Mouse (Mus musculus) Patski (cell line): Measurements from ENCODE around the gene Rps12-ps3. TPM values are rescaled to one million over a fixed set of nuclear protein-coding genes. Genes with fewer than 3 reads are reported as not detected.
A peak's percentile ranks its signal among the peaks of the same experiment; 100 is the strongest.

Experiments used
- ATAC-seq: fragments of 100-300 bp; one replicate; pipeline ENCODE4 v1.8.0; 2021
- CTCF ChIA-PET: fragments of 350-600 bp; sonication (Branson Sonifier 250); formaldehyde crosslinking; loops from one replicate; lab custom pipeline; 2022; ENCODE audit warnings: inconsistent platforms; lab: Charles Lee
- POLR2A ChIA-PET: fragments of 350-600 bp; sonication (Branson Sonifier 250); formaldehyde crosslinking; loops from one replicate; lab custom pipeline; 2022; ENCODE audit warnings: antibody characterized with exemption, inconsistent platforms; lab: Charles Lee
- DNase-seq: peaks from one replicate; pipeline ENCODE4 v3.0.0-alpha.2; 2011; ENCODE audit warnings: low read depth, low spot score
- H3K27me3 ChIP-seq: fragments of 371-371 bp; one replicate; pipeline ENCODE4 v1.5.1; 2021
- CTCF ChIP-seq: fragments of 100-300 bp; IDR thresholded peaks from one replicate; pipeline ENCODE4 v1.5.1; 2021
- in situ Hi-C: fragments of 300-500 bp; cut with MboI; formaldehyde crosslinking; loops from 3 replicates; pipeline ENCODE4 v1.11.1; 2018; ENCODE audit warnings: low pct_unique_long_range_greater_than_20kb, mixed read lengths
- polyA plus RNA-seq: library from polyadenylated mRNA; unstranded; gene quantifications from one replicate; pipeline ENCODE4 v1.2.3, GENCODE M21; 2021

The Rps12-ps3 gene
- 1,107 TPM for polyA plus RNA-seq

DNA sequence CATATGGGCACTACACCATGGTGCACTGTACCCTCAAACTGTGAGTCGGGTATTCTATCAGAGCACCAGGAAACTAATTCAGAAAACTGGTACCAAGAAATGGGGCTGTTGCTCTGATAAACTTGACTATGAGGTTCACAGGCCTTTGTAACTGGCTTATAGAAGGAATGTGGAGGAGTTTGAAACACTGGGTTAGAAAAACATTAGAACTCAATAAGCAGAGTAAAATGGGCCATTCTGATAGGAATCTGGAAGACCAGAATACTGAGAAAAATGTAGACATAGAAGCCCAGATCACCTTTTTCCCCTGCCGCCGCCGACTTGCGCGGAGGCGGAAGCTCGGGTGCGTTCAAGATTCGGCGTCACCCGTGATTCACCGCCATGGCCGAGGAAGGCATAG is at the start of gene Rps12-ps3:
Rps12-ps3 (plus strand) TSS at position 301 of the 400 bp plus-strand sequence.
- CTCF ChIA-PET = no interaction called here
- in situ Hi-C loops = no loop called here

DNA sequence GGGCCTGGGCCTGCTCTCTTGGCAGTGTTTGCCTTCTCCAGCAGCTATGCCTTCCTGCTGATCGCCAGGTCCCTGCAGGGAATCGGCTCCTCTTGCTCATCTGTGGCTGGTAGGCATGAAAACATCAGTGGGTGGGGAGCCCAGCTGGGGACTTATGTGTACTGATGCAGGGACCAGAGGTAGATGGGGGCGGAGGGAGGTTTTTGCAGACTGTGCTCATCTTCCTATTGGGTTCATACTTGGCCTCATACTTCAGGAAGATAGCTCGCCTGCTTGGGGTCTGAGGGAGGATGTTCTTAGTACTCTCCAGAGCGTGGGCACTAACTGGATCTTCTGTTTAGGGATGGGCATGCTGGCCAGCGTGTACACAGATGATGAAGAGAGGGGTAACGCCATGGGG is 48.9 kb upstream of the Rps12-ps3 start:
- in situ Hi-C loops = no loop called here
- ATAC-seq = no peak
- ChIA-PET POLR2A (no interaction called here), CTCF (interaction anchor here (1.3 kb wide), 1 partner anchor 15 kb away, joined by 4 read pairs; no protein-coding TSS in a partner anchor)
- no peaks in the 10 kb centered on the region for H3K27me3 ChIP-seq
- no peak for TF ChIP-seq CTCF
- DNase-seq = no peak

More for the DNA sequence above, at the start of gene Rps12-ps3:
- POLR2A ChIA-PET = no interaction called here
- ATAC-seq (no peak), DNase-seq (no peak)
- no peaks in the 10 kb centered on the region for H3K27me3 ChIP-seq
- no peak for TF ChIP-seq CTCF

DNA sequence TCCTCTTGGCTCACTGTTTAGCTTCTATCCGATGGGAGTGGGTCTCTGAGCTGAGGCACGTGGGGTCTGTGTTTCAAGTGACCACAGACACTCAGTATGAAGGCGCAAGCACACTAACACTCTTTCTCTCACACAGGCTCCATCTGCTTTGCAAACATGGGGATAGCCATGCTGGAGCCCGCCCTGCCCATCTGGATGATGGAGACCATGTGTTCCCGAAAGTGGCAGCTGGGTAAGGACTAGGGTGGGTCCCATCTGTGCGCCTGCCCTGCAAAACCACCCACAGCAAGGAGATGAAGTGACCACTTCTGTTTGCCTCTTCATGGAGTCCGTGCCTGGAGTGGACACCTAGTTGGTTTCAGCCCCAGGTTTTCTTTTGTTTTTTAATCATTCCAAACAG is 45.7 kb upstream of the Rps12-ps3 start:
- POLR2A ChIA-PET = no interaction called here
- CTCF ChIA-PET = no interaction called here
- TF ChIP-seq CTCF = no peak
- no peaks in the 10 kb centered on the region for H3K27me3 ChIP-seq
- ATAC-seq = no peak
- no peak for DNase-seq
- in situ Hi-C loops = no loop called here

DNA sequence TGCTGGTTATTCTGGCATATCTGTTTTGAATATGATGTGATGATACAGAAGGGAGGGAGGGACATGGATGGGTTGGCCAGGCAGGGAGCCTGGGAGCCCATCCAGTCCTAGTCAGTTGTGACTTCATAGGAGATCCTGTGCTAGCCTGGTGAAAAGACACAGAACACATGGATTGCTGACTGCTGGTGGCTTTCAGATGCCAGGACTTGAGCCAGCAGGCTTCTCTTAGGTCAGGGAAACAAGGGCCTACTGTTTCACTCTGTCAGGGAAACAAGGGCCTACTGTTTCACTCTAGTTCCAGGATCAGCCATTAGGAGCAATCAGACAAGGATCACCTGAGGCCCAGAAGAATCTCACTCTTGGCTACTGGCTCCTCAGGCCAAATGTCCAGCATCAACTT is 41.2 kb upstream of the Rps12-ps3 start:
- POLR2A ChIA-PET = no interaction called here
- CTCF ChIA-PET = interaction anchor here (0.7 kb wide), 1 partner anchor 10 kb away, joined by 3 read pairs; no protein-coding TSS in a partner anchor
- no peak for DNase-seq
- in situ Hi-C loops = no loop called here
- no peaks in the 10 kb centered on the region for H3K27me3 ChIP-seq
- TF ChIP-seq CTCF = no peak
- no peak for ATAC-seq

DNA sequence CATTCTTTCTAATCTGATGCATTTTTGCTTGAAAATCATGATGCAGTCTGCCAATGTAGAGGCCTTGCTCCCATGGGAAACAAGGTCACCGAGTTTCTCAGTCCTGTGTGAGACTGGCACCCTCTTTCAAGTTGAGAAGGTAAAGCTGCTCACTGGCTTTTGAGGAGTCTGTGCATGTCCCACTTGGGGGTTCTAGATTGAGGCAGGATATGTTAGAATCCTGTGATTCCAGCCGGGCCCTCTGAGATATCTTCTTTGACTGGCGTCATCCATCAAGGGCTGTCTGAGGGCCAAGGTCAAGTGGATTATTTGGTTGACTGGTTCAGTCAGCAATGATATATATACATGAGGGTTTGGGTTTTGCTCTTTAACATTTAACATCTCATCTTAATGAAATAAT is 40.1 kb upstream of the Rps12-ps3 start:
- ATAC-seq = no peak
- ChIA-PET POLR2A (no interaction called here), CTCF (no interaction called here)
- no peaks in the 10 kb centered on the region for H3K27me3 ChIP-seq
- no peak for TF ChIP-seq CTCF
- no peak for DNase-seq
- in situ Hi-C loops = no loop called here

DNA sequence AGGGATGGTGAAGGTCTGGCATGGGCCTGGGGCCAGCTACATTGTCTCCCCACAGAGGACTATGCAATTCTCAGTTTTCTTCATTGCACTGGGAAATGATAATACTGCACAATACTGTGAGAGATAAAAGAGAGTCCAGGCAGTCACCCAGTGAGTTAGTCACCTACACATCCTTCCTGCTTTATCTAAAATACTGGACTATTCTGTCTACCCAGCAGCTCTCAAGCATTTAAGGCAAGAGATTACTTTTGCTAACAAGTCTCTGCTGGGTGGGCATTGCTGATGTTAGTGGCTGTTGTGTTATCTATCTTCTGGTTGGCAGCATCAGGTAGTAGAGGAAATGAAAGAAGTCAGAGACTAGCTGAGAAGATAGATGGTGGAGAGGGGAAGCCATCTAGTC is 33.0 kb upstream of the Rps12-ps3 start:
- CTCF ChIA-PET = interaction anchor here (4.4 kb wide), 1 partner anchor 49 kb away, joined by 15 read pairs; no protein-coding TSS in a partner anchor
- no peak for TF ChIP-seq CTCF
- POLR2A ChIA-PET = no interaction called here
- ATAC-seq (no peak), DNase-seq (no peak)
- in situ Hi-C loops = no loop called here
- H3K27me3 ChIP-seq = no peaks in the 10 kb centered on the region

DNA sequence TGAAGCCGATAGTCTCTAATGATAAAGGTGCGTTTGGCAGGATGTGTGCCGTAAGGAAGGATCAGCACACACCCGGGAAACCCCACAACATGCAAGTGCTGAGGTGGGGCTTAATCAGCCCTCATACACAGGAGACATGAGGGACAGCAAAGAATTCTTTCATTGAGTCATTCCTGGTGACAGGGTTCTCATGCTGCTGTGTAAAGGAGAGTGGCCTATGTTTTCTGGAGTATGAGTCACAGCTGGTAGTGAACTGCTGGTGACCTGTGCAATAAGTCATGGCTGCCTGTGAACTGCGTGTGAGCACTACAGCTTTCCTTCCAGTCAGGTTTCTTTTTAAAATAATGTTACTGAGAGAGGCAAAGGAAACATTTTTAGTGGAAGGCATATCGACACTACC is 32.3 kb upstream of the Rps12-ps3 start:
- CTCF ChIA-PET = interaction anchor here (0.8 to 4.4 kb wide), 3 partner anchors 10 to 50 kb away, joined by 3 to 15 read pairs (median 4); no protein-coding TSS in a partner anchor
- DNase-seq (peak; percentile 6), ATAC-seq (peak; percentile 66)
- in situ Hi-C loops = no loop called here
- H3K27me3 ChIP-seq = no peaks in the 10 kb centered on the region
- no peak for TF ChIP-seq CTCF
- POLR2A ChIA-PET = no interaction called here

DNA sequence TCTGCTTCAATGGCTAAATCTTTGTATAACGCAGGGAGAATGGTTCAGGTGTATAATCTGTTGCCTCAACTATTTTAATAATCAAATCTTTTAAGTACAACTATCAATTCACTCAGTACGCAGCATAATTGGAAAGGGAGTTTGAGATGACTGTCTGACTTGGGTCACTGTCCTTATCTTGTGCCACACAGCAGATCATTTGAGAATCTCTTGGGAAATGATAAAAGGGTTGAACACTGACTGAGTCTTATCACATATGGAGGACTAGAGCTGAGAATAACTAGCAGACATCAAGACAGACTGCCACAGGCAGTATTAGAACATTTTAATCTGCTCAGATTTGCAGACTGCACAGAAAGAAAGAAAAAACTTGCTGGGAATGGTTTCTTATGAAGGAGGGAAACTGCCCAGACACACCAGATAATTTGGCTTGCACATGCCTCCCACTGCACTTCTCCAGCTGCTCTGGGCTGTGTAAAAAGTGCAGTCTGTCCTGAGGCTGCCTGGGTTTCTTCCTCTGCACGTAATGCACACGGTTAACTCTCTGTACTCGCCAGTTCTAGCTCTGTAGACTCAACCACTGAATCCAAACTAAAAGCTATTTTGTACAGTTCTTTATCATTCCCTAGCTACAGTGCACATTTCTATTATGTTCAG is 29.8 kb upstream of the Rps12-ps3 start:
- no peak for TF ChIP-seq CTCF
- POLR2A ChIA-PET = no interaction called here
- DNase-seq (no peak), ATAC-seq (no peak)
- in situ Hi-C loops = no loop called here
- CTCF ChIA-PET = interaction anchor here (1.2 kb wide), 1 partner anchor 69 kb away, joined by 3 read pairs; no protein-coding TSS in a partner anchor
- no peaks in the 10 kb centered on the region for H3K27me3 ChIP-seq

DNA sequence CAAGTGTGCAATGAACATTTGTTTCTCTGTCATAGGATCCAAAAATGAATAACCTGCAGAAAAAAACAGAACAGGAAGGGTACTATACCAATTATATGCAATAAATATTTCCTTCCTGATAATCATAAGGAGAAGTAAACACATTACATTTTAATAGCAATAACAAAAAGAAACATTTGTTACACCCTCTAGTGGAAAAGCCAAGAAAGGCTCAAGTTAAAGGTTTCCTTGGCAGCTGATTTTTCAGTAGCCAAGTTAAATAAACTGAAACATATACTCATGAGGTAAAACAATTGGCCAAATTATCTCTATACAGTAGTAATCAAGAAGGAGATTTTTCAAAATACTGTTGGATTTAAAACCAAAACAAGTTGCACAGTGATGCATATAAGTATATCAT is 6.8 kb upstream of the Rps12-ps3 start:
- POLR2A ChIA-PET = no interaction called here
- in situ Hi-C loops = no loop called here
- CTCF ChIA-PET = interaction anchor here (1.0 to 1.7 kb wide), 5 partner anchors 10 to 78 kb away, joined by 3 to 5 read pairs (median 3); no protein-coding TSS in a partner anchor
- peak; percentile 21 for TF ChIP-seq CTCF
- no peaks in the 10 kb centered on the region for H3K27me3 ChIP-seq
- no peak for ATAC-seq
- no peak for DNase-seq

DNA sequence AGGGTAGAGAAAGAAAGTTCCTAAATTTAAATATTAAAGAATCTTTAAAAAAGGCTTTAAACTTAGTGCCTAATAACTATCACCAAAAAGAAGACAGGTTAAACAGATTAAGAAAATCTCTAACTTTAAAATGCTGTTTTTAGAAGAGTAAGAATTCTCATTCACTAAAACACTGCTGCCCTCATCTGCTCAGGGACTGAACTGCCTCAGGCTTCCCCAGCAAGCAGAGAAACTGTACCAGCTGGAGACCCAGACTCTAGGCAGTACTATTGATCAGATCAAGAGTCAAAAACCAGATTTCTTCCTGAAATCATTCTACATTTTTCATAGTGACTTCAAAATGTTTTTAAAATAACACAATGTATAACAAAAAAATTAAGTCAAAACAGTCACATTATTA is 5.5 kb upstream of the Rps12-ps3 start:
- no peaks in the 10 kb centered on the region for H3K27me3 ChIP-seq
- in situ Hi-C loops = no loop called here
- no peak for DNase-seq
- peak; percentile 54 for TF ChIP-seq CTCF
- ChIA-PET POLR2A (no interaction called here), CTCF (no interaction called here)
- ATAC-seq = no peak

DNA sequence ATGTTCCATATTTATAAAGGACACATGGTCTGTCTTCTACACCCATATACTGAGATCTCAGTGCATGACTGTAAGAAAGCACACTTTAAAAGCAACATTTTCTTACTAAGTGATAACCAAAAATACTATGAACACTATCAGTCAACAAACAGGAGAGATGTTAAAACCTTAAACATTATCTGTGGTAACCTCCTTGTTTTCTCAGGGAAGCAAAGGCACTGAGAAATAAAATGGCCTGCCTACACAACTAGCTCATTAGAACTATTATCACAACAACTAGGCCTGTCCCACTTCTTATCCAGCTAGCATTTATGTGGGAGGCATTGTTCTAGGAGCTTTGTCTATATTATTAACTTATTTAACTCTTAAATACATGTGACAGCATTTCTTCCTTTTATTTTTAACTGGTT is 8.7 kb downstream of the Rps12-ps3 start:
- POLR2A ChIA-PET = interaction anchor here (1.3 kb wide), 1 partner anchor 14 kb away, joined by 3 read pairs; the partner anchor contains the start of gene Pdzd8
- CTCF ChIA-PET = no interaction called here
- in situ Hi-C loops = no loop called here
- DNase-seq = no peak
- H3K27me3 ChIP-seq = no peaks in the 10 kb centered on the region
- no peak for ATAC-seq
- no peak for TF ChIP-seq CTCF
